Comparison of ENCODE assay signal across 8 mouse cellular contexts in the genomic region with DNA sequence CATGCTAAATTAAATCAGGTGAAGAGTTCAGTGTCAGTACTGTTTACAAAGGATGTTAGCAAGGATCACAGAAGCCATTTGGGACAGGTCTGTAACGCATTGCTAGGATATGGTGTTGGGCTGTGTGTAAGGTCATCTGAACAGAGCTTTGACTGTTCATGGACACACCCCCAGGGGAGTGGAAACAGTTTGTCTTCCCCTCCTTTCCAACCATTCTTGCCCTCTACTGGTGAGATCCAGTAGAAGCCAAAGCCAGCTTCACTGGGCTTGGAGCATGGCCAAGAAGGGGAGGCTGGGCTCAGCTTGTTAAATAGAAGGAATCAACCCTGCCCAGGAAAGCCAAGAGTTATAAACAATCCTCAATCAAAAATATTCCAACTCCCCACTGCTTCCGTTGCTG. TPM values are rescaled to one million over a fixed set of nuclear protein-coding genes. Genes with fewer than 3 reads are reported as not detected.
A peak's percentile ranks its signal among the peaks of the same experiment; 100 is the strongest.
DNase-seq lines count a peak whose midpoint lies in the region; ATAC-seq and TF ChIP-seq lines count a peak whose summit lies in the region.

No protein-coding gene starts in this region.

- TF ChIP-seq CTCF in Patski (IDR thresholded peaks at IDR 0.05) = peak; percentile 63
- TF ChIP-seq CTCF in gastrocnemius, adult 2 months (IDR thresholded peaks at IDR 0.05) = peak; percentile 41

- 64% methylated on average over 2 of the region's 2 CpGs for WGBS in heart, embryonic 11.5 days (ENCODE audit: insufficient replicate concordance)
- 54% methylated on average over 2 of the region's 2 CpGs for WGBS in kidney, embryonic 16.5 days
- 63% methylated on average over 2 of the region's 2 CpGs for WGBS in midbrain, embryonic 15.5 days

- no peaks in the 10 kb centered on the region for H3K4me1 ChIP-seq in heart, embryonic 11.5 days (ENCODE audit: control insufficient read depth, insufficient read depth, low read length)
- no peaks in the 10 kb centered on the region for H3K4me1 ChIP-seq in kidney, embryonic 16.5 days (ENCODE audit: insufficient read depth, low read length)
- no peaks in the 10 kb centered on the region for H3K4me1 ChIP-seq in midbrain, embryonic 15.5 days

- CTCF ChIA-PET in Patski (lab: Charles Lee) = interaction anchor here (1.1 kb wide), 1 partner anchor 413 kb away, joined by 3 read pairs; no protein-coding TSS in a partner anchor

- no peak overlapping the region for H3K27ac ChIP-seq in heart, embryonic 11.5 days (ENCODE audit: low read depth, low read length)
- H3K27ac ChIP-seq in gastrocnemius, adult 2 months = no peak overlapping the region
- no peak overlapping the region for H3K27ac ChIP-seq in kidney, embryonic 16.5 days (ENCODE audit: low read length)
- H3K27ac ChIP-seq in midbrain, embryonic 15.5 days = no peak overlapping the region

- intact Hi-C loops in gastrocnemius, adult 2 months (cut with DNase I) = no loop called here

- DNase-seq in heart, adult 18-20 months = peak; percentile 52 to 56
- peak; percentile 17 for DNase-seq in 3134 (ENCODE audit: extremely low read depth, insufficient read length, low spot score)
- DNase-seq in Patski (ENCODE audit: low read depth, low spot score) = no peak
- DNase-seq in gastrocnemius, adult 2 months = peak; percentile 39
- no peak for DNase-seq in thymus, postnatal 36 days

- H3K27me3 ChIP-seq in heart, embryonic 11.5 days (ENCODE audit: control insufficient read depth, insufficient read depth, low read length) = no peaks in the 10 kb centered on the region
- peaks cover 7% of the 10 kb centered on the region for H3K27me3 ChIP-seq in Patski
- no peaks in the 10 kb centered on the region for H3K27me3 ChIP-seq in kidney, embryonic 16.5 days (ENCODE audit: insufficient read depth, low read length)
- no peaks in the 10 kb centered on the region for H3K27me3 ChIP-seq in midbrain, embryonic 15.5 days (replicated peaks)

- no peaks in the 10 kb centered on the region for H3K36me3 ChIP-seq in heart, embryonic 11.5 days (ENCODE audit: control insufficient read depth, insufficient read depth, low read length)
- no peaks in the 10 kb centered on the region for H3K36me3 ChIP-seq in kidney, embryonic 16.5 days (ENCODE audit: insufficient read depth, low read length)
- no peaks in the 10 kb centered on the region for H3K36me3 ChIP-seq in midbrain, embryonic 15.5 days (replicated peaks)

- no peak overlapping the region for H3K9ac ChIP-seq in heart, embryonic 11.5 days (ENCODE audit: low read depth, low read length)
- no peak overlapping the region for H3K9ac ChIP-seq in kidney, embryonic 16.5 days (replicated peaks; ENCODE audit: low read length)
- no peak overlapping the region for H3K9ac ChIP-seq in midbrain, embryonic 15.5 days

- H3K4me3 ChIP-seq in heart, embryonic 11.5 days (ENCODE audit: low read depth, low read length) = no peak overlapping the region
- no peak overlapping the region for H3K4me3 ChIP-seq in gastrocnemius, adult 2 months
- no peak overlapping the region for H3K4me3 ChIP-seq in kidney, embryonic 16.5 days (ENCODE audit: low read length)
- no peak overlapping the region for H3K4me3 ChIP-seq in midbrain, embryonic 15.5 days

- H3K9me3 ChIP-seq in heart, embryonic 11.5 days (replicated peaks; ENCODE audit: control insufficient read depth, low read length) = no peaks in the 10 kb centered on the region
- no peaks in the 10 kb centered on the region for H3K9me3 ChIP-seq in kidney, embryonic 16.5 days (ENCODE audit: low read length)
- H3K9me3 ChIP-seq in midbrain, embryonic 15.5 days = no peaks in the 10 kb centered on the region

- in situ Hi-C loops in Patski (cut with MboI; ENCODE audit: low pct_unique_long_range_greater_than_20kb) = no loop called here

- no peak for ATAC-seq in heart, embryonic 11.5 days (replicated peaks; ENCODE audit: insufficient number of reproducible peaks, low FRiP score, low TSS enrichment)
- peak; percentile 55 for ATAC-seq in Patski
- peak; percentile 59; the same call in 1 of the 2 replicates for ATAC-seq in kidney, embryonic 16.5 days (ENCODE audit: low FRiP score, low TSS enrichment)
- ATAC-seq in midbrain, embryonic 15.5 days (replicated peaks) = 0 out of 2 replicates have a peak, but pooled peaks have one; percentile 30

- POLR2A ChIA-PET in Patski (lab: Charles Lee) = no interaction called here

- H3K4me2 ChIP-seq in heart, embryonic 11.5 days = no peak overlapping the region
- H3K4me2 ChIP-seq in kidney, embryonic 16.5 days (replicated peaks; ENCODE audit: low read depth, low read length) = no peak overlapping the region
- no peak overlapping the region for H3K4me2 ChIP-seq in midbrain, embryonic 15.5 days

RNA-seq across cellular contexts. Expression of gene Tmem184c, which starts 7.4 kb away (rescaled TPM):
- 10 to 100 TPM; 10.9 to 13.2 TPM for total RNA-seq in heart, adult 18-20 months (2021)
- polyA plus RNA-seq in heart, embryonic 11.5 days (2014; fragmentation: Nextera tagmentation; extraction: Ambion mirVana) = 26.0 and 27.4 TPM in 2 replicates
- 59.4 TPM for polyA plus RNA-seq in Patski (2021)
- 1 to 10 TPM; 7.9 to 9.7 TPM for total RNA-seq in gastrocnemius, adult 2 months (2021)
- polyA plus RNA-seq in kidney, embryonic 16.5 days (2015; fragmentation: Nextera tagmentation; extraction: Ambion mirVana) = 37.7 and 39.1 TPM in 2 replicates
- 61.5 and 65.6 TPM in 2 replicates for polyA plus RNA-seq in midbrain, embryonic 15.5 days (2015; fragmentation: Nextera tagmentation; extraction: Ambion mirVana)

Comparison
In these comparisons a context has a peak if more than half of its experiments do, and no peak if none do; other contexts are left out.
1. DNase-seq: peak in heart, adult 18-20 months (2 of 2), 3134 (single experiment) and gastrocnemius, adult 2 months (single experiment); none in Patski (single experiment) and thymus, postnatal 36 days (0 of 2).